ENCODE assay signal across 8 mouse cellular contexts in genomic region chr19:37206641-37207302, GRCm38 (mm10). TPM values are rescaled to one million over a fixed set of nuclear protein-coding genes. Genes with fewer than 3 reads are reported as not detected.
DNase-seq lines count a peak whose midpoint lies in the region; ATAC-seq lines count a peak whose summit lies in the region.

No protein-coding gene starts in this region.

- H3K9ac ChIP-seq in hindbrain, embryonic 13.5 days: peak overlapping the region; percentile 99

- under 1% methylated on average over 47 of the region's 47 CpGs for WGBS in hindbrain, embryonic 13.5 days

- H3K4me2 ChIP-seq in hindbrain, embryonic 13.5 days: peak overlapping the region; percentile 84

- H3K27ac ChIP-seq in brown adipose tissue, adult 24 weeks (replicated peaks; ENCODE audit: low read depth, low read length): peak overlapping the region; percentile 92
- H3K27ac ChIP-seq in hindbrain, embryonic 13.5 days: peak overlapping the region; percentile 91

- H3K4me1 ChIP-seq in brown adipose tissue, adult 24 weeks (ENCODE audit: control insufficient read depth, insufficient read depth, insufficient read length, low read length): no peaks in the 10 kb centered on the region
- H3K4me1 ChIP-seq in hindbrain, embryonic 13.5 days (replicated peaks): peaks cover 18% of the 10 kb centered on the region

- peaks cover 14% of the 10 kb centered on the region for H3K36me3 ChIP-seq in hindbrain, embryonic 13.5 days

- H3K4me3 ChIP-seq in brown adipose tissue, adult 24 weeks (ENCODE audit: insufficient read depth, low read depth, low read length): peak overlapping the region; percentile 77
- peak overlapping the region; percentile 100 for H3K4me3 ChIP-seq in hindbrain, embryonic 13.5 days

- H3K27me3 ChIP-seq in hindbrain, embryonic 13.5 days: no peaks in the 10 kb centered on the region

- no peaks in the 10 kb centered on the region for H3K9me3 ChIP-seq in hindbrain, embryonic 13.5 days

- peak; percentile 74 for DNase-seq in kidney, adult 18-20 months
- no peak for DNase-seq in kidney, postnatal 10 days
- DNase-seq in frontal cortex, postnatal 10 days (ENCODE audit: low spot score in 2 of 2): peak; percentile 21 to 54
- peak; percentile 30 to 49 for DNase-seq in left cerebral cortex, adult 8-10 months (ENCODE audit: low spot score in 2 of 2)
- peak; percentile 61 for DNase-seq in right cerebral cortex, postnatal 25 days

- ATAC-seq in hindbrain, embryonic 13.5 days (ENCODE audit: low FRiP score): peak; percentile 83
- ATAC-seq in megakaryocyte, adult 5-6 weeks (ENCODE audit: poor library complexity, severe bottlenecking): peak; percentile 36

RNA-seq across cellular contexts. Expression of gene March5, which starts 0.6 kb away (rescaled TPM):
- 295 and 304 TPM in 2 replicates for polyA plus RNA-seq in brown adipose tissue, adult 24 weeks (2012; ENCODE audit: insufficient read depth, insufficient read length, missing spikeins)
- 114 and 117 TPM in 2 replicates for polyA plus RNA-seq in hindbrain, embryonic 13.5 days (2015; fragmentation: Nextera tagmentation; extraction: Ambion mirVana)
- 10 to 100 TPM; 78.2 to 89.8 (median 82.3) TPM for total RNA-seq in left cerebral cortex, adult 8-10 months (2022)
- total RNA-seq in megakaryocyte, adult 5-6 weeks (2015): 84.3 and 90.3 TPM in 2 replicates
- total RNA-seq in megakaryocyte, adult 5-6 weeks (2017): 52.5 and 52.6 TPM in 2 replicates

RNA-seq across cellular contexts. Expression of gene Cpeb3, which starts 1.6 kb away (rescaled TPM):
- 16.1 and 30.4 TPM in 2 replicates for polyA plus RNA-seq in brown adipose tissue, adult 24 weeks (2012; ENCODE audit: insufficient read depth, insufficient read length, missing spikeins)
- polyA plus RNA-seq in hindbrain, embryonic 13.5 days (2015; fragmentation: Nextera tagmentation; extraction: Ambion mirVana): 11.4 TPM in 2 replicates
- 10 to 100 TPM; 83.3 to 89.9 (median 85.4) TPM for total RNA-seq in left cerebral cortex, adult 8-10 months (2022)
- total RNA-seq in megakaryocyte, adult 5-6 weeks (2015): 0.58 and 1.2 TPM in 2 replicates
- 0.37 and 1.3 TPM in 2 replicates for total RNA-seq in megakaryocyte, adult 5-6 weeks (2017)

Comparison
In these comparisons a context has a peak if more than half of its experiments do, and no peak if none do; other contexts are left out.
1. RNA of gene Cpeb3, which starts 1.6 kb away (total RNA-seq): 83.3 to 89.9 TPM in left cerebral cortex, adult 8-10 months; 0.37 to 1.3 TPM in megakaryocyte, adult 5-6 weeks; every median in the first group is over 10 times any median in the second.